Mouse (Mus musculus): ENCODE results near the gene Gcgr. TPM values are rescaled to one million over a fixed set of nuclear protein-coding genes. Genes with fewer than 3 reads are reported as not detected.
A peak's percentile ranks its signal among the peaks of the same experiment; 100 is the strongest.
"Not testable (repeated sequence)": the region's sequence is repeated elsewhere in the genome, so short reads cannot be mapped to it uniquely, and the experiment has no call there.

Gene Gcgr
- polyA plus RNA-seq, 1 experiment, result 2.6 TPM

DNA sequence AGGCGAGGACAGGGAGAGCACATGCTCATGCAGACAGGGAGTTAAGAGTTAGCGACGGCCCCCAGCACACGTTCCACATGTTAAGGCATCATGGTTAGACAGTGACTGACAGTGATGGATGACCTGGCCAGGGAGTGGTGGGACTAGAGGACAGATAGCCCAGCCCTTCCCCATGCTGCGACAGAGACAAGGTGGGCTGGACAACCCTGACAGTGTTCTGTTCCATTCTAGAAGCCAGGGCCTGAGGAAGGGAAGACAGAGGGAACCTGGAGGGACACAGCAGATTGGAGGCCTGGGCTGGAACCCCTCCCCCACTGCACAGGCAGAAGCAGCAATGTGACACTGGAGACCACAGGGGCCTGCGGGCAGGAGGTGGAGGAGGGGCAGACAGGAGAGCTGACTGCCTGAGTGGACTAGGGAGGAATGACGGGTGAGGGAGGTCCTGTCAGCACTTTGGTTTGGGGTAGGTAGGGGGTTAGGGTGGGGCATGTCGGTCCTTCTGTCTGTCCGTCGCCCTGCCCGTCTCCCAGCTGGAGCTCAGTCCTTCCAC, 48.3 kb downstream of the Gcgr start:
- Histone ChIP-seq H3K27ac (ENCODE audit: insufficient read depth, low read depth, low read length) (no peak overlapping the region), H3K27me3 (ENCODE audit: control insufficient read depth, insufficient read depth, low read length) (no peaks in the 10 kb centered on the region), H3K4me1 (ENCODE audit: control insufficient read depth, insufficient read depth, insufficient read length, low read length) (peaks cover 41% of the 10 kb centered on the region), H3K4me3 (ENCODE audit: low read depth, low read length) (no peak overlapping the region), H3K36me3 (ENCODE audit: control insufficient read depth, insufficient read depth, low read length) (peaks cover 26% of the 10 kb centered on the region)
- WGBS, result 92% methylated on average over 11 of the region's 11 CpGs
- TF ChIP-seq POLR2A (IDR thresholded peaks at IDR 0.05; ENCODE audit: low read depth, low read length) (no peak), CTCF (IDR thresholded peaks at IDR 0.05; ENCODE audit: extremely low read depth, insufficient read length, insufficient replicate concordance, low read depth, low read length) (no peak)

DNA sequence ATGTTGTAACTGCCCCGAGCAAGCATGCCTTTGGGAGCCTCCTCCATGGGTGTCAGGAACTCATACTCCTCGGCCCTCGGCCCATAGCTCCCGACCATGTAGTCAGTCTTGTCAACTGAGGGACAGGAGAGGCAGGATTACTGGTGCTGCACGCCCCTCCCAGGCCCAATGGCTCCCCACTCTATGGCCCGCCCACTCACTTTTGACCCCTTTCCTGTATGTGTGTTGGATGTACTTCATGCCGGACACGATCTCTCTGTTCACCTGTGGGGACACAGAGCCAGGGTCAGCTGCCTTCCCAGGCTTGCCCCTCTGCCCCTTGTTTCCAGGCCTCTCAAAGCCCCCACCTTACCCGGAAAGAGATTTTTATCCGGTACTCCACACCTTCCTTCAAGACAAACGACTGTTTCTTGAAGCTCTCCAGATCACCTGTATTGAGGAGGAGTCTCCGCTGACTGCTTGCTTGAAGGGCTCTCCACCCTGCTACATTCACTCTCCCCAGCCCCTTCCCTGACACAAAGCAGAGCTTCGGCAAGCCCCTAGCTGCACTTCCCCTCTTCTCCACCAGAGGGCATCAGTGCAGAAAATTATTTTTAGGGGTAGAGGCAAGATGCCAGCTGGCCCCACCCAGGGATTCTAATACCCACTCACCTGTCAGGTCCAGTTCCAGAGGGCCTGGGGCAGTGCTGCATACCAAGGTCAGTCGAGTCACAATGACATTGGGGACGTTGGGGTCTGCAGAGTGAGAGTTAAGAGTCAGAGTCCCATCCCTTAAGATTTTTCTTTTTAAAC, 49.0 kb downstream of the Gcgr start:
- Histone ChIP-seq H3K4me3 (ENCODE audit: low read depth, low read length) (peak overlapping the region; percentile 81), H3K36me3 (ENCODE audit: control insufficient read depth, insufficient read depth, low read length) (peaks cover 26% of the 10 kb centered on the region), H3K4me1 (ENCODE audit: control insufficient read depth, insufficient read depth, insufficient read length, low read length) (peaks cover 38% of the 10 kb centered on the region), H3K27ac (ENCODE audit: insufficient read depth, low read depth, low read length) (peak overlapping the region; percentile 73), H3K27me3 (ENCODE audit: control insufficient read depth, insufficient read depth, low read length) (no peaks in the 10 kb centered on the region)
- WGBS, result 52% methylated on average over 15 of the region's 15 CpGs
- TF ChIP-seq CTCF (IDR thresholded peaks at IDR 0.05; ENCODE audit: extremely low read depth, insufficient read length, insufficient replicate concordance, low read depth, low read length) (peak; percentile 91; the same call in 1 of the 2 replicates), POLR2A (IDR thresholded peaks at IDR 0.05; ENCODE audit: low read depth, low read length) (peak; percentile 31; the same call in 1 of the 2 replicates)

DNA sequence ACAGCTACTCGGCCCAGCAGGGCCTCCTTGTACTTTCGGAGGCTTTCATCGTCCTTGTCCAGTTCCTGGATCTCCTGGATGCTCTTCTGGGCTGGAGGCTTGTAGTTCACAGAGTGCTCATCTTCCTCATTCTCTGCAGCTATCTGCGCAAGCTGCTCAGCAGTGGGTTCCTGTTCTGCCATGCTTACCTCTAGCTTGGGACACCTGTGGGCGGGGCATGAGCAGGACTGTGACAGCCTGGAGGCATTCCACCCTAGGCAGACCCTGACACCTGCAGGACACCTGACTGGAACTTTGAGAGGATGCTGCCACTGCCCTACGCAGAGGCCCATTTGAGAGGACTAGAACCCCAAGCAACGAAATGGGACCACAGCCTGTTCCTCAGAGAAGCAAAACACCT, 49.7 kb downstream of the Gcgr start:
- 21% methylated on average over 7 of the region's 7 CpGs for WGBS
- Histone ChIP-seq H3K4me1 (ENCODE audit: control insufficient read depth, insufficient read depth, insufficient read length, low read length) (peaks cover 38% of the 10 kb centered on the region), H3K4me3 (ENCODE audit: low read depth, low read length) (peak overlapping the region; percentile 81), H3K36me3 (ENCODE audit: control insufficient read depth, insufficient read depth, low read length) (peaks cover 26% of the 10 kb centered on the region), H3K27ac (ENCODE audit: insufficient read depth, low read depth, low read length) (peak overlapping the region; percentile 73), H3K27me3 (ENCODE audit: control insufficient read depth, insufficient read depth, low read length) (no peaks in the 10 kb centered on the region)
- no peak; the same call in 1 of the 2 replicates for TF ChIP-seq POLR2A (IDR thresholded peaks at IDR 0.05; ENCODE audit: low read depth, low read length)
- no peak for TF ChIP-seq CTCF (IDR thresholded peaks at IDR 0.05; ENCODE audit: extremely low read depth, insufficient read length, insufficient replicate concordance, low read depth, low read length)

- Histone ChIP-seq H3K27ac (ENCODE audit: insufficient read depth, low read depth, low read length) (peak overlapping the region; percentile 73), H3K27me3 (ENCODE audit: control insufficient read depth, insufficient read depth, low read length) (no peaks in the 10 kb centered on the region), H3K4me3 (ENCODE audit: low read depth, low read length) (peak overlapping the region; percentile 81), H3K36me3 (ENCODE audit: control insufficient read depth, insufficient read depth, low read length) (peaks cover 31% of the 10 kb centered on the region), H3K4me1 (ENCODE audit: control insufficient read depth, insufficient read depth, insufficient read length, low read length) (peaks cover 38% of the 10 kb centered on the region)
- WGBS, result under 1% methylated on average over 44 of the region's 44 CpGs
- no peak for TF ChIP-seq CTCF (IDR thresholded peaks at IDR 0.05; ENCODE audit: extremely low read depth, insufficient read length, insufficient replicate concordance, low read depth, low read length)
- no peak for TF ChIP-seq POLR2A (IDR thresholded peaks at IDR 0.05; ENCODE audit: low read depth, low read length)
Observed at GRCm38 (mm10) chr11:120580871-120581331, 50.4 kb downstream of the Gcgr start.

- Histone ChIP-seq H3K27ac (ENCODE audit: insufficient read depth, low read depth, low read length) (peak within 1 kb of the TSS; percentile 73), H3K27me3 (ENCODE audit: control insufficient read depth, insufficient read depth, low read length) (no peaks in the 10 kb centered on the region), H3K4me1 (ENCODE audit: control insufficient read depth, insufficient read depth, insufficient read length, low read length) (peaks cover 34% of the 10 kb centered on the region), H3K4me3 (ENCODE audit: low read depth, low read length) (peak within 1 kb of the TSS; percentile 81), H3K36me3 (ENCODE audit: control insufficient read depth, insufficient read depth, low read length) (peaks cover 33% of the 10 kb centered on the region)
- peak; percentile 94 for TF ChIP-seq POLR2A (IDR thresholded peaks at IDR 0.05; ENCODE audit: low read depth, low read length)
- peak; percentile 38; the same call in 1 of the 2 replicates for TF ChIP-seq CTCF (IDR thresholded peaks at IDR 0.05; ENCODE audit: extremely low read depth, insufficient read length, insufficient replicate concordance, low read depth, low read length)
- WGBS, result 2% methylated on average over 70 of the region's 75 CpGs
Observed at GRCm38 (mm10) chr11:120581490-120582267, 51.2 kb downstream of the Gcgr start, which contains the start of gene Arhgdia. Gene Arhgdia, minus strand, starts transcription at chr11:120581624.

- 48% methylated on average over 8 of the region's 8 CpGs for WGBS
Observed at GRCm38 (mm10) chr11:120582268-120582981, 51.9 kb downstream of the Gcgr start.

GRCm38 (mm10) chr11:120582982-120583293, 52.4 kb downstream of the Gcgr start:
- H3K27ac ChIP-seq (ENCODE audit: insufficient read depth, low read depth, low read length); H3K27me3 ChIP-seq (ENCODE audit: control insufficient read depth, insufficient read depth, low read length); H3K4me3 ChIP-seq (ENCODE audit: low read depth, low read length): not testable (repeated sequence)
- Histone ChIP-seq H3K36me3 (ENCODE audit: control insufficient read depth, insufficient read depth, low read length) (peaks cover 30% of the 10 kb centered on the region), H3K4me1 (ENCODE audit: control insufficient read depth, insufficient read depth, insufficient read length, low read length) (peaks cover 23% of the 10 kb centered on the region)
- 92% methylated on average over 2 of the region's 2 CpGs for WGBS

More at GRCm38 (mm10) chr11:120582268-120582981, 51.9 kb downstream of the Gcgr start:
- Histone ChIP-seq H3K27me3 (ENCODE audit: control insufficient read depth, insufficient read depth, low read length) (no peaks in the 10 kb centered on the region), H3K4me3 (ENCODE audit: low read depth, low read length) (peak overlapping the region; percentile 81), H3K4me1 (ENCODE audit: control insufficient read depth, insufficient read depth, insufficient read length, low read length) (peaks cover 28% of the 10 kb centered on the region), H3K36me3 (ENCODE audit: control insufficient read depth, insufficient read depth, low read length) (peaks cover 35% of the 10 kb centered on the region), H3K27ac (ENCODE audit: insufficient read depth, low read depth, low read length) (peak overlapping the region; percentile 73)
- TF ChIP-seq POLR2A (IDR thresholded peaks at IDR 0.05; ENCODE audit: low read depth, low read length) (no peak), CTCF (IDR thresholded peaks at IDR 0.05; ENCODE audit: extremely low read depth, insufficient read length, insufficient replicate concordance, low read depth, low read length) (peak; percentile 21; the same call in 1 of the 2 replicates)

All from small intestine, adult 2 months (tissue).